Mouse (Mus musculus): ENCODE results near the gene Kcnh5. TPM values are rescaled to one million over a fixed set of nuclear protein-coding genes. Genes with fewer than 3 reads are reported as not detected.

The Kcnh5 gene
- polyA plus RNA-seq, 1 experiment from 2014 or later, result 0.03 TPM

DNA sequence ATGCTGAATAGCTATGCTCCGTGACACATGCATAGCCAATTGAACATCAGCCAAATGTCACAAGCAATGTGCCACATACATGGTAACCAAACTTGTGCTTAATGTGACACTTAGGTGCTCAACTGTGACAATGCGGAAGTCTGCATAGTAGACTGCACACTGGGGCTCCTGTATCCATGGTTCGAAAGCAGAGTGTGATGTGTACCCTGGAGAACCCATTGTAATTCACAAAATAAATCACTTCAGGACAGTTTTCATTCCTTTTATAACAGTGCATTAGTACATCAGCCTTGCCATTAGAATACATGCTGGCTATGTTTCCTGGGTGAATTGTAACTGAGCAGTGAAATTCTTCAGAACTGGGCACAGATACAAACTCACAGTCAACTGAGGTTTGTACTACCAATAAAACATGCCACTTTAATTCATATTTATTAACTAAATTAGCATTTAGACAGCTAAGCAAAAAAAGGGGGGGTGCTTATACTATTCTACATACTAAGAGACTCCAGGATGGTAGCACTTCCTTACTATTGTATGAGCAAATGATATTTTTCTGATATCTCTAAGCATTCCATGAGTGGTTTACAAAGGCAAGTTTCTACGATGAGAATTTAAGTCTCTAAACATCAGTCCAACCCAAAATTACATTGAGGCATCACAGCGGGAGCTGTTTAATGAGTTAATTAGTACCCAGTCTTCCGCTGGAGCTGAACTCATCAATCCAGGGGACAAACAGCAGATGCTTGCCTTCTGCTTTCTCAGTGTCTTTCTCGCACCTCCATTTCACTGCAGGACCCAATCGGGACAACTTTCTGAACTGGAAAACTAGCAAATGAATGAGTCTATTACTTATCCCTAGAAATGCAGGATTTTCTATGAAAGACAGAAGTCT lies 144.9 kb downstream of the Kcnh5 start:
- ATAC-seq, result no peak
- Histone ChIP-seq H3K9me3 (ENCODE audit: control insufficient read depth) (no peaks in the 10 kb centered on the region), H3K36me3 (ENCODE audit: control insufficient read depth, insufficient read depth) (no peaks in the 10 kb centered on the region), H3K4me1 (replicated peaks; ENCODE audit: control insufficient read depth, insufficient read depth, low read length) (no peaks in the 10 kb centered on the region), H3K4me2 (replicated peaks; ENCODE audit: low read depth) (no peak overlapping the region), H3K27ac (ENCODE audit: low read depth, low read length) (no peak overlapping the region), H3K27me3 (replicated peaks; ENCODE audit: control insufficient read depth, insufficient read depth, low read length) (no peaks in the 10 kb centered on the region), H3K4me3 (ENCODE audit: low read depth, low read length) (no peak overlapping the region), H3K9ac (ENCODE audit: low read depth, low read length) (no peak overlapping the region)
- no peak for TF ChIP-seq CTCF (IDR thresholded peaks at IDR 0.05; ENCODE audit: low read depth)
- WGBS, result 85% methylated on average over 8 of the region's 8 CpGs

DNA sequence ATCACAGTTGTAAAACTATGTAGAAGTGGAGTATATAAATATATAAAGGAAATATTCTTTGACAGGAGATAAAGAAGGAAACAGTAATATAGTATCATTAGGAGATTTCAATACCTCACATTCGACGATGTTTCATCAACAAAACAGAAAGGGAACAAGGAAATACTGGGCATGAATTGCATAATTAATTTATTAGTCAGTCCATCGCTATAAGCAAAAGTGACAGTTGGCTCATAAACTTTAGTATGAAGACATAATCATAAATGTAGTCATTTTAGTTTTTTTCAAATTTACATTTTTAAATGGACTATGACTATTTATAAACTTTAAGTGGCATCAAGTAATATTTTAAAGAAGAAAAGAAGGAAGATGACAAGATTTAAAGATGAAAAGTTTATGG lies 205.9 kb downstream of the Kcnh5 start:
- no peak overlapping the region for H3K4me2 ChIP-seq (replicated peaks; ENCODE audit: low read depth)
- H3K27me3 ChIP-seq (replicated peaks; ENCODE audit: control insufficient read depth, insufficient read depth, low read length), result no peaks in the 10 kb centered on the region
- no peak overlapping the region for H3K9ac ChIP-seq (ENCODE audit: low read depth, low read length)
- no peak for ATAC-seq
- no peak for TF ChIP-seq CTCF (IDR thresholded peaks at IDR 0.05; ENCODE audit: low read depth)
- no peaks in the 10 kb centered on the region for H3K9me3 ChIP-seq (ENCODE audit: control insufficient read depth)
- H3K36me3 ChIP-seq (ENCODE audit: control insufficient read depth, insufficient read depth), result no peaks in the 10 kb centered on the region
- WGBS, result 88% methylated on average over 3 of the region's 3 CpGs
- no peak overlapping the region for H3K27ac ChIP-seq (ENCODE audit: low read depth, low read length)
- H3K4me3 ChIP-seq (ENCODE audit: low read depth, low read length), result no peak overlapping the region
- H3K4me1 ChIP-seq (replicated peaks; ENCODE audit: control insufficient read depth, insufficient read depth, low read length), result no peaks in the 10 kb centered on the region

DNA sequence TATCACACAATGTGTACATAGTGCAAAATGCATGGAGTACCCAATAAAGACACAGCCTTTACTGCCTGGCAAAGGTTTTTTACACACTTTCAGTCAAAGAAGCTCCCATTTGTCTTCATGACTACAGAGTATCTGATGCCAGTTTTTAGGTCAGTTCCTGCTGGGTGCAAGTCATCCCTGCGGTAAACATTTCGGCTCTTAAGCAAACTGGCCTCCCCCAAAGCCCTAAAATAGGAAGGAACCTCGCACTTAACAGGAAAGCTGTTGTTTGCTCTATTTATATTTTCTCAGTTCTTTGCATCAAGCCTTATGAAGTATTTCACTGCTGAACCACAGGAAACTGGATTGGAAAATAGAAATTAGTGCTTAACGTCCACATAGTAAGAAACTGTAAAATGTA lies 207.7 kb downstream of the Kcnh5 start:
- 61% methylated on average over 4 of the region's 4 CpGs for WGBS
- no peak overlapping the region for H3K27ac ChIP-seq (ENCODE audit: low read depth, low read length)
- no peaks in the 10 kb centered on the region for H3K9me3 ChIP-seq (ENCODE audit: control insufficient read depth)
- no peaks in the 10 kb centered on the region for H3K27me3 ChIP-seq (replicated peaks; ENCODE audit: control insufficient read depth, insufficient read depth, low read length)
- H3K9ac ChIP-seq (ENCODE audit: low read depth, low read length), result no peak overlapping the region
- no peak for ATAC-seq
- H3K4me1 ChIP-seq (replicated peaks; ENCODE audit: control insufficient read depth, insufficient read depth, low read length), result no peaks in the 10 kb centered on the region
- no peak overlapping the region for H3K4me3 ChIP-seq (ENCODE audit: low read depth, low read length)
- no peak overlapping the region for H3K4me2 ChIP-seq (replicated peaks; ENCODE audit: low read depth)
- no peak for TF ChIP-seq CTCF (IDR thresholded peaks at IDR 0.05; ENCODE audit: low read depth)
- H3K36me3 ChIP-seq (ENCODE audit: control insufficient read depth, insufficient read depth), result no peaks in the 10 kb centered on the region

GRCm38 (mm10) chr12:74966266-74966665 lies 210.9 kb downstream of the Kcnh5 start:
- no peak overlapping the region for H3K9ac ChIP-seq (ENCODE audit: low read depth, low read length)
- WGBS, result 97% methylated on average over 2 of the region's 2 CpGs
- H3K27me3 ChIP-seq (replicated peaks; ENCODE audit: control insufficient read depth, insufficient read depth, low read length), result no peaks in the 10 kb centered on the region
- ATAC-seq, result no peak
- no peak overlapping the region for H3K27ac ChIP-seq (ENCODE audit: low read depth, low read length)
- no peaks in the 10 kb centered on the region for H3K4me1 ChIP-seq (replicated peaks; ENCODE audit: control insufficient read depth, insufficient read depth, low read length)
- H3K4me2 ChIP-seq (replicated peaks; ENCODE audit: low read depth), result no peak overlapping the region
- H3K36me3 ChIP-seq (ENCODE audit: control insufficient read depth, insufficient read depth), result no peaks in the 10 kb centered on the region
- no peaks in the 10 kb centered on the region for H3K9me3 ChIP-seq (ENCODE audit: control insufficient read depth)
- no peak for TF ChIP-seq CTCF (IDR thresholded peaks at IDR 0.05; ENCODE audit: low read depth)
- H3K4me3 ChIP-seq (ENCODE audit: low read depth, low read length), result no peak overlapping the region

DNA sequence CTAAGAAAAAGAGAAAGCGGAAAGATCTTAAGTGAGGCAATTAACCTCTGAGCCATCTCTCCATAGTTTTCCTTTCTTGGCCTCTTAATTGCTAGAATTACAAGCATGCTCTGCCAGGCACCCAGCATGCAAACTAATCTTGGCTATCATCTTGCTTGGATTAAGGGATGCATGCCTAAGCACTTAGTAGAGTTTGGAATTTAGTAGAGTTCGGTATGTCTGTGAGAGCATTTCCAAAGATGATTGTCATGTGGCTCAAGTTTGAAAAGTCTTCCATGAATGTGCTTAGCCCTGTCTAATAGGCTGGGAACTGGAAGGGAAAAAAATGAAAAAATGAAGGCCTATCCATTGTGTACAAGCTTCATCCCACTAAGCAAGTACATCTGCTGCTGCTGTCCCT lies 224.5 kb downstream of the Kcnh5 start:
- Histone ChIP-seq H3K4me2 (replicated peaks; ENCODE audit: low read depth) (no peak overlapping the region), H3K4me1 (replicated peaks; ENCODE audit: control insufficient read depth, insufficient read depth, low read length) (no peaks in the 10 kb centered on the region), H3K4me3 (ENCODE audit: low read depth, low read length) (no peak overlapping the region), H3K27ac (ENCODE audit: low read depth, low read length) (no peak overlapping the region), H3K9ac (ENCODE audit: low read depth, low read length) (no peak overlapping the region), H3K27me3 (replicated peaks; ENCODE audit: control insufficient read depth, insufficient read depth, low read length) (no peaks in the 10 kb centered on the region), H3K36me3 (ENCODE audit: control insufficient read depth, insufficient read depth) (no peaks in the 10 kb centered on the region), H3K9me3 (ENCODE audit: control insufficient read depth) (no peaks in the 10 kb centered on the region)
- 63% methylated on average over 2 of the region's 2 CpGs for WGBS
- TF ChIP-seq CTCF (IDR thresholded peaks at IDR 0.05; ENCODE audit: low read depth), result no peak
- no peak for ATAC-seq

GRCm38 (mm10) chr12:74951124-74952115 lies 225.7 kb downstream of the Kcnh5 start:
- H3K27ac ChIP-seq (ENCODE audit: low read depth, low read length), result no peak overlapping the region
- no peaks in the 10 kb centered on the region for H3K9me3 ChIP-seq (ENCODE audit: control insufficient read depth)
- no peaks in the 10 kb centered on the region for H3K4me1 ChIP-seq (replicated peaks; ENCODE audit: control insufficient read depth, insufficient read depth, low read length)
- H3K36me3 ChIP-seq (ENCODE audit: control insufficient read depth, insufficient read depth), result no peaks in the 10 kb centered on the region
- TF ChIP-seq CTCF (IDR thresholded peaks at IDR 0.05; ENCODE audit: low read depth), result no peak
- H3K9ac ChIP-seq (ENCODE audit: low read depth, low read length), result no peak overlapping the region
- ATAC-seq, result no peak
- WGBS, result 64% methylated on average over 9 of the region's 9 CpGs
- H3K4me3 ChIP-seq (ENCODE audit: low read depth, low read length), result no peak overlapping the region
- no peaks in the 10 kb centered on the region for H3K27me3 ChIP-seq (replicated peaks; ENCODE audit: control insufficient read depth, insufficient read depth, low read length)
- H3K4me2 ChIP-seq (replicated peaks; ENCODE audit: low read depth), result no peak overlapping the region
